Mouse (Mus musculus) intestine, embryonic 16.5 days (tissue): ENCODE data around the gene Bri3bp. TPM values are rescaled to one million over a fixed set of nuclear protein-coding genes. Genes with fewer than 3 reads are reported as not detected.
A peak's percentile ranks its signal among the peaks of the same experiment; 100 is the strongest.

Source experiments
- ATAC-seq: fragments of 200-750 bp; cut with Nextera tagmentation; 2 replicates; pipeline ENCODE4 v1.8.0; 2017; ENCODE audit warnings: moderate TSS enrichment, moderate library complexity
- H3K27ac ChIP-seq: fragments of 300-500 bp; sonication (generic); 2 replicates; pipeline ENCODE4 v1.5.1; 2014; ENCODE audit warnings: mild to moderate bottlenecking, low read length
- H3K27me3 ChIP-seq: fragments of 300-500 bp; sonication (generic); replicated peaks from 2 replicates; pipeline ENCODE4 v1.6.1; 2014; ENCODE audit warnings: low read length, control low read depth, mixed read lengths; ENCODE audit not compliant: control insufficient read depth, insufficient read depth
- H3K36me3 ChIP-seq: fragments of 300-500 bp; sonication (generic); 2 replicates; pipeline ENCODE4 v1.6.1; 2014; ENCODE audit warnings: low read length, control low read depth; ENCODE audit not compliant: control insufficient read depth, insufficient read depth
- H3K4me1 ChIP-seq: fragments of 300-500 bp; sonication (generic); 2 replicates; pipeline ENCODE4 v1.6.1; 2014; ENCODE audit warnings: low read length, control low read depth, mixed read lengths; ENCODE audit not compliant: control insufficient read depth, insufficient read depth
- H3K4me2 ChIP-seq: fragments of 300-500 bp; sonication (generic); 2 replicates; pipeline ENCODE4 v1.6.1; 2014; ENCODE audit warnings: low read depth, low read length, control low read depth
- H3K4me3 ChIP-seq: fragments of 300-500 bp; sonication (generic); 2 replicates; pipeline ENCODE4 v1.5.1; 2014; ENCODE audit warnings: mild to moderate bottlenecking, low read length
- H3K9ac ChIP-seq: fragments of 300-500 bp; sonication (generic); 2 replicates; pipeline ENCODE4 v1.6.1; 2014; ENCODE audit warnings: low read depth, low read length
- H3K9me3 ChIP-seq: fragments of 300-500 bp; sonication (generic); 2 replicates; pipeline ENCODE4 v1.6.1; 2016; ENCODE audit warnings: low read length, control low read depth; ENCODE audit not compliant: control insufficient read depth
- WGBS: fragments of 180-500 bp; shearing (Covaris S2); extraction: QIAGEN DNeasy Blood & Tissue Kit; methylation state at CpG from one replicate; pipeline ENCODE4 v1.1.7; 2014; 5-methylcytosine and 5-hydroxymethylcytosine counted together
- polyA plus RNA-seq: library from polyadenylated mRNA; unstranded; fragments of >200 nt; fragmentation: Nextera tagmentation; extraction: Ambion mirVana; gene quantifications from 2 replicates; pipeline ENCODE4 v1.2.1, GENCODE M21; 2015

The Bri3bp gene
- polyA plus RNA-seq, 1 experiment from 2014 or later = 58.2 TPM

DNA sequence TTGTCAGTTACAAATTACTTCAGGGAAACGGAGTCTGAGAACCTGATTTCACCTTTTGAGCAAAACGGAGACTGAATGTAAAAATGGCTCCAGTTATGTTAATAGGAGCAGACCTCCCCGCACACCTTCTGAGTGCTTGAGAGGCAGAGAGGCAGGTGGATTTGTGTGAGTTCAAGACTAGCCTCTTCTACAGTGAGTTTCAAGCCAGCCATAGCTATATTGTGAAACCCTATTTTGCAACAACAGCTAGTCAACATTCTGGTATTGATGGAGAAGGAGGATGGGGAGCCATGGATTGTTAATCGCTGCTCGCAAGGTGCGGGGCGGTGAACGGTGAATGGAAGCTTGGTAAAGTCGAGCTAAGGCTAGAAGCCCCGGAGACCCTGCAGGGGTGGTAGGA is 38.9 kb upstream of the Bri3bp start:
- no peak overlapping the region for H3K4me3 ChIP-seq
- no peaks in the 10 kb centered on the region for H3K9me3 ChIP-seq
- ATAC-seq = no peak
- H3K27ac ChIP-seq = no peak overlapping the region
- no peaks in the 10 kb centered on the region for H3K36me3 ChIP-seq
- H3K4me1 ChIP-seq = peaks cover 8% of the 10 kb centered on the region
- H3K4me2 ChIP-seq = no peak overlapping the region
- H3K9ac ChIP-seq = no peak overlapping the region
- WGBS = 57% methylated on average over 10 of the region's 10 CpGs
- H3K27me3 ChIP-seq = no peaks in the 10 kb centered on the region

DNA sequence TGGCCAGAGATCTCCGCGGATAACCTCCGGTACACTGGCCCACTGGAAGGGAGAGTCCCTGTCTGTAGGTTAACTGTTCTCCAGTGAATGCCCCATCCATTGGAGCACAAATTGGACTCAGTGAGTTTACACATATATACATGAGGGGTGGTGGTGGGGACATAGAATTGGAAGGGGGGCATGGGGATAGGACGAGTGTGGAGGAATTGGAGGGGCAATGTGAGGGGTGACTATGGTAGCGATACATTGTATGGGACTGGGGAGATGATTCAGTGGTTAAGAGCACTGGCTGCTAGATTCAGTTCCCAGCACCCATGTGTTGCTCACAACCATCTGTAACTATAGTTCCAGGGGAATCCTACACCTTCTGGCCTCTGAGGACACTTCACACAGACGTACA is 38.4 kb upstream of the Bri3bp start:
- Histone ChIP-seq H3K4me1 (peaks cover 9% of the 10 kb centered on the region), H3K27me3 (no peaks in the 10 kb centered on the region), H3K4me3 (no peak overlapping the region), H3K36me3 (no peaks in the 10 kb centered on the region), H3K27ac (no peak overlapping the region), H3K9me3 (no peaks in the 10 kb centered on the region), H3K9ac (no peak overlapping the region), H3K4me2 (no peak overlapping the region)
- WGBS = 68% methylated on average over 6 of the region's 6 CpGs
- ATAC-seq = no peak

- no peak overlapping the region for H3K27ac ChIP-seq
- peak overlapping the region; percentile 60 for H3K9ac ChIP-seq
- ATAC-seq = peak; percentile 20; the same call in 1 of the 2 replicates
- H3K4me2 ChIP-seq = peak overlapping the region; percentile 85
- no peaks in the 10 kb centered on the region for H3K36me3 ChIP-seq
- WGBS = 15% methylated on average over 31 of the region's 31 CpGs
- H3K27me3 ChIP-seq = no peaks in the 10 kb centered on the region
- no peaks in the 10 kb centered on the region for H3K9me3 ChIP-seq
- H3K4me3 ChIP-seq = peak overlapping the region; percentile 37
- peaks cover 9% of the 10 kb centered on the region for H3K4me1 ChIP-seq
These were observed 37.6 kb upstream of the Bri3bp start for GRCm38 (mm10) chr5:125403481-125404465.

DNA sequence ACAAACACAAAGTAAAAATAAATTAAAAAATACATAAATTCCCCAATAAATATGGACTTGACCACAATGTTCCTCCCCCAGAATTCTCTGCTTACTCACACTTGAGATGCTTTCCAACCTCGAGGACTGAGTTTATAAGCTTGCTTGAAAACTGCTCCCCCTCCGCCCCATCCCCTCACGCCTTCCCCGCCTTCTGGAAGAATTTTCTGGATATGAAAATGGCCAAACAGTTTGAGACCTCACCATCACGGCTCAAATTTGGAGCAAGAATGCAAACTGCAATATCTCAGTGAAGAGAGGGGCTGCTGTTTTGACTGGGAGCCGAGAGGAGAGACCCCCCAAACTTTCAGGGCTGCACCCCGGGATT is 36.8 kb upstream of the Bri3bp start:
- H3K9me3 ChIP-seq = no peaks in the 10 kb centered on the region
- peak overlapping the region; percentile 50 for H3K4me3 ChIP-seq
- peak overlapping the region; percentile 90 for H3K27ac ChIP-seq
- no peaks in the 10 kb centered on the region for H3K27me3 ChIP-seq
- WGBS = under 1% methylated on average over 7 of the region's 7 CpGs
- ATAC-seq = no peak
- peak overlapping the region; percentile 85 for H3K4me2 ChIP-seq
- H3K36me3 ChIP-seq = no peaks in the 10 kb centered on the region
- peak overlapping the region; percentile 71 for H3K9ac ChIP-seq
- H3K4me1 ChIP-seq = peaks cover 10% of the 10 kb centered on the region

DNA sequence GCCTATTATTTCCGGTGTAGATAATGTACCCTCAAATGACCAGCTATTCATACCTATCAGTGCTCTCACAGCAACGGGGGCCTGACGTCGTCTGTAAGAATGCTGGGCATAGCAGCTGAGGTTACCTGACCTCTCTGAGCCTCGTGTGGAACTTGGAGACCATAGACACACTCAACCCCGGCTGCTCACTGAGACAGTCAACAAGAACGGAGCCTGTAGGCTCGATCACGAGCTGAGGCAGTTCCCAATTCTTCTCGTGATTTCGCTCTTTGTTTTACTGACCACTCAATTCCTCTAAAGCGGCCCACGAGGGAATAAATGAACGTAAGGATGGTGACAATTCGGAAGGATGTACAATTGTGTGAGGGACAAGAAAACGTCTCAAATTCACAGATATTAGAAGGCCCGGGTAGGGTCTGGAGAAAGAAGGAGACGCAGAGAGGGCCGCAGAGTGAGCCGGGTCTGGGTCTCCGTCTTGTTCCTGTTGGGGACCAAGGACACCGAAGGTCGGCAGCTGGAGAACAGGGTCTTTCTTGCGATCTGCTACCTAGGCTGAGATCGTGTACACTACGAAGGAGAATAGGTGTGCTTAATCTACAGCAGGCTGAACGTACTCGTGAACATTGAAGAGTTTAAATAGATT is 36.3 kb upstream of the Bri3bp start:
- H3K9ac ChIP-seq = peak overlapping the region; percentile 71
- H3K4me2 ChIP-seq = peak overlapping the region; percentile 85
- peaks cover 15% of the 10 kb centered on the region for H3K4me1 ChIP-seq
- no peaks in the 10 kb centered on the region for H3K9me3 ChIP-seq
- under 1% methylated on average over 28 of the region's 28 CpGs for WGBS
- peak overlapping the region; percentile 50 for H3K4me3 ChIP-seq
- no peaks in the 10 kb centered on the region for H3K36me3 ChIP-seq
- H3K27me3 ChIP-seq = no peaks in the 10 kb centered on the region
- ATAC-seq = peak; percentile 31
- peak overlapping the region; percentile 90 for H3K27ac ChIP-seq

DNA sequence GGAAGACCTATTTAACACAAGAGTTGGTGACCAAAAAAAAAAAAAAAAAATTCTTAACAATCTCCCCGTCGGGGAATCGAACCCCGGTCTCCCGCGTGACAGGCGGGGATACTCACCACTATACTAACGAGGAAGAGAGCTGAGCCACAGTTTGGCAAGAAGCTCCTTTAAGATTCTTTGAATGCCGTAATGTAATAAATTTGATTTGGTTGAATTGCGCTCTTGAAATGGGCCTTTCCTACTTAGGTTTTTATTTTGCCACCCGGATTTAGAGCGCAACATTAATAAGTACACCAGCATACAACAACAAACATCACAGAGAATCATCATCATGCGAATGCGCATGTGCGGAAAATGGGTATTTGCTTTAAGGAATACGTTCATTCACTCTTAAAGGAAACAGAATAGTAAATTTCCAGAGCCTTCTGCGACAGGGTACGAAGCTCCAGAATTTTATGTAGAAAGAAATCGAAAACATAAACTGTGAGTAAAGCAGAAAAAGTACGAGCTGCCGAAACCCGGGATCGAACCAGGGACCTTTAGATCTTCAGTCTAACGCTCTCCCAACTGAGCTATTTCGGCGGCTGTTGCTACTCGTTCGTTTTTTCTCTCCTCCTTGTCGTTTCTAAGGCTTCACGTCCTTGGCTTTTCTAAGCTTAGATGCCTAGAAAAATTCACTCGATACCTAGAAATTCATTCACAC is 35.7 kb upstream of the Bri3bp start:
- Histone ChIP-seq H3K27me3 (no peaks in the 10 kb centered on the region), H3K27ac (peak overlapping the region; percentile 90), H3K9ac (peak overlapping the region; percentile 75), H3K9me3 (no peaks in the 10 kb centered on the region), H3K36me3 (no peaks in the 10 kb centered on the region), H3K4me2 (peak overlapping the region; percentile 85), H3K4me1 (peaks cover 18% of the 10 kb centered on the region), H3K4me3 (peak overlapping the region; percentile 50)
- ATAC-seq = peak; percentile 59
- under 1% methylated on average over 31 of the region's 31 CpGs for WGBS

DNA sequence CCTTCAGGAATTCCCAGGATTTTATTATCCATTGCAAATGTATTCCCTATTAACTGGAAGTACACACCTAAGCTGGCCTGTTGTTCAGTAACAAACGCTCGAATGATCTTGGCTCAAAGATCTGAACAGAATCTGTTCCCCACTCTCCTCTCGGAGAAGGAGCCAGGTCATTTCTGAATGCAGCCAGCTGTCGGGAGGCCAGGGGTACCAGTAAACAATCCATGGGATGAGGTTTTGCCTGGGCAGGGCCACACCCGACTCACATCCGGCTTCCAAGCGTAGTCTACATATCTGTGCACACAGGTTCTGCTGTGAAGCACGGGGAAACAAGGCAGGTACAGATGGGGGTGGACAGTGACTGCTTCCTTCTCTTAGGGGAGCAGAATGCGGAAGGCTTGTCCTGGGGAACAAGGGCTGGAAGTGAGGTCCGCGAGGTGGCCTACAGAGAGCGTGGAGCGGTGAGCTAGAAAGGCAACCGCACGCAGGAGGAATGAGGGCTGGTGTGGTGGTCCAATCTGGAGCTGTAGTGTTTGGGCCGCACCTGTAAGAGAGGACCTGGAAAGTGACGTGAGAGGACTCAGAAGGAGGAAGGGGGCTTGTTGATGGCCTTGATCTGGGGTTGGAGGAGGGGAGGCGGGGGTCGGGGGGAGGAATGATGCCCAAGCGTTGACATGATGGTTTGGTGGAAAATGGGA is 34.9 kb upstream of the Bri3bp start:
- peak overlapping the region; percentile 75 for H3K9ac ChIP-seq
- H3K4me1 ChIP-seq = peaks cover 18% of the 10 kb centered on the region
- H3K9me3 ChIP-seq = no peaks in the 10 kb centered on the region
- no peaks in the 10 kb centered on the region for H3K27me3 ChIP-seq
- H3K27ac ChIP-seq = peak overlapping the region; percentile 88
- peak overlapping the region; percentile 50 for H3K4me3 ChIP-seq
- 2% methylated on average over 20 of the region's 20 CpGs for WGBS
- H3K36me3 ChIP-seq = no peaks in the 10 kb centered on the region
- peak; percentile 45 for ATAC-seq
- H3K4me2 ChIP-seq = peak overlapping the region; percentile 76

DNA sequence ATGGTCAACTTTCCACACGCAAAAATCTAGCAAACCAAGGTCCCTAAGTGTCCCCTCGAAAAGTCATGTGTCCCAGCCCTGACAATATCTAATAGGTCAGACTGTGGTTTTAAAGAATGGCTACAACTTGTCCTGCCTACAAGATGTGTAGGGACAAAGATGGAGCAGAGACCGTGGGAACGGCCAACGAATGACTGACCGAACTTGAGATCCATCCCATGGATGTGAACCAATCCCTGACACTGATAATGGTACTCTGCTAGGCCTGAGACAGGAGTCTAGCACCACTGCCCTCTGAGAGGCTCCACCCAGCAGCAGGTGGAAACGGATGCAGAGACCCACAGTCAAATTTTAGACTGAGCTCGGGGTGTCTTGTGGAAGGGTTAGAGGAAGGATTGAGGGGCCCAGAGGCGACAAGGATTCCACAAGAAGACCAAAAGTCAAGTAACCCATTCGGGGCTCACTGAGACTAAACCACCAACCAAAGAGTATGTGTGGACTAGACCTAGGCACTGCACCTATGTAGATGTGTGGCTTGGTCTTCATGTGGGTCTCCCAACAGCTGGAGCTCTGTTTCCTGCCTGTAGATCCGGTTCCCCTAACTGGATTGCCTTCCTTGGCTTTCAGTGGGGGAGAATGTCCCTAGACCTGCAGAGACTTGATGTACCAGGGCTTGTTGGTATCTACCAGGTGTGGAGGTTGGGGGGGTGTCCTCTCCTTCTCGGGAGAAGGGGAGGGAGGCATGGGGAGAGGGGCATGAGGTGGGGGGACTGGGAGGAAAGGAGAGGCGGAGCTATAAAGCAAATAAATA is 34.1 kb upstream of the Bri3bp start:
- Histone ChIP-seq H3K9ac (peak overlapping the region; percentile 75; the same call in 1 of the 2 replicates), H3K36me3 (no peaks in the 10 kb centered on the region), H3K4me2 (peak overlapping the region; percentile 76), H3K4me1 (peaks cover 18% of the 10 kb centered on the region), H3K27ac (peak overlapping the region; percentile 88), H3K27me3 (no peaks in the 10 kb centered on the region), H3K4me3 (peak overlapping the region; percentile 50), H3K9me3 (no peaks in the 10 kb centered on the region)
- 59% methylated on average over 13 of the region's 13 CpGs for WGBS
- ATAC-seq = no peak
